Mouse (Mus musculus) lung, postnatal 0 days (tissue): Measurements from ENCODE around the gene Pou3f4. TPM values are rescaled to one million over a fixed set of nuclear protein-coding genes. Genes with fewer than 3 reads are reported as not detected.

ENCODE experiments used
- ATAC-seq: fragments of 200-750 bp; cut with Nextera tagmentation; 2 replicates; pipeline ENCODE4 v1.8.0; 2017; ENCODE audit warnings: moderate library complexity
- DNase-seq: peaks from one replicate; pipeline ENCODE4 v3.0.0-alpha.2; 2016; ENCODE audit warnings: low spot score
- H3K27ac ChIP-seq: fragments of 300-500 bp; sonication (generic); 2 replicates; pipeline ENCODE4 v1.5.1; 2014; ENCODE audit warnings: antibody characterized with exemption, mild to moderate bottlenecking, low read length, mixed read lengths
- H3K27me3 ChIP-seq: fragments of 300-500 bp; sonication (generic); replicated peaks from 2 replicates; pipeline ENCODE4 v1.6.1; 2014; ENCODE audit warnings: low read length, mixed read lengths; ENCODE audit not compliant: insufficient read depth
- H3K36me3 ChIP-seq: fragments of 300-500 bp; sonication (generic); 2 replicates; pipeline ENCODE4 v1.6.1; 2014; ENCODE audit warnings: low read length, mixed read lengths; ENCODE audit not compliant: insufficient read depth
- H3K4me1 ChIP-seq: fragments of 300-500 bp; sonication (generic); 2 replicates; pipeline ENCODE4 v1.6.1; 2014; ENCODE audit warnings: antibody characterized with exemption, low read depth, low read length, mixed read lengths; ENCODE audit not compliant: insufficient read depth
- H3K4me2 ChIP-seq: fragments of 300-500 bp; sonication (generic); replicated peaks from 2 replicates; pipeline ENCODE4 v1.6.1; 2014; ENCODE audit warnings: low read depth, mild to moderate bottlenecking, low read length, moderate library complexity, mixed read lengths
- H3K4me3 ChIP-seq: fragments of 300-500 bp; sonication (generic); 2 replicates; pipeline ENCODE4 v1.5.1; 2014; ENCODE audit warnings: low read depth, low read length
- H3K9ac ChIP-seq: fragments of 300-500 bp; sonication (generic); replicated peaks from 2 replicates; pipeline ENCODE4 v1.6.1; 2014; ENCODE audit warnings: low read depth, mild to moderate bottlenecking
- H3K9me3 ChIP-seq: fragments of 300-500 bp; sonication (generic); 2 replicates; pipeline ENCODE4 v1.6.1; 2016; ENCODE audit warnings: low read length, mixed read lengths
- CTCF ChIP-seq: IDR thresholded peaks from 2 replicates; pipeline ENCODE4 v1.5.1; 2016; ENCODE audit warnings: antibody characterized with exemption, mild to moderate bottlenecking
- EP300 ChIP-seq: IDR thresholded peaks from 2 replicates; pipeline ENCODE4 v1.6.1; 2016; ENCODE audit warnings: antibody characterized with exemption, mild to moderate bottlenecking, control low read depth
- WGBS: fragments of 180-500 bp; shearing (Covaris S2); extraction: QIAGEN DNeasy Blood & Tissue Kit; methylation state at CpG from one replicate; pipeline ENCODE4 v1.1.7; 2014; 5-methylcytosine and 5-hydroxymethylcytosine counted together
- polyA plus RNA-seq: library from polyadenylated mRNA; unstranded; fragments of >200 nt; fragmentation: Nextera tagmentation; extraction: Ambion mirVana; gene quantifications from 2 replicates; pipeline ENCODE4 v1.2.1, GENCODE M21; 2015

Pou3f4 gene
- polyA plus RNA-seq, 1 experiment from 2014 or later = not detected

DNA sequence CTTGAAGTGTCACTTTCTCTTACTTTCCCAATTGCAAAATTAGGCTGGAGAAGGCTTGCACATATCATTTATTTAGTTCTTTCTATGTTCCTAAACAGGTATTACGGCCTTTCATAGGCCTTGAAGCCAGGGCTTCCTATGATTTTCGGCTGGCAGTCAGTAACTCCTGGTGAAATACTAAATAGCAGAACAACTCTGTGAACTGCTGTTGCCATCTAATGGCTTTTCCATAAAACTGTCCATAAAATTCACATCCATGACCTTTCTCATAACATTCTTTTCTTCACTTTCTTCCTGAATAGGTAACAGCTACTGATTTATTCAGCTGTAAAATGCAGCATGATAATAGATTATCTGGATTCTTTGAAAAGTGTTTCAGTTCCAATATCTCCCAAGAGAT, 23.4 kb downstream of the Pou3f4 start:
- Histone ChIP-seq H3K27ac (no peak overlapping the region), H3K9ac (no peak overlapping the region), H3K9me3 (no peaks in the 10 kb centered on the region), H3K4me1 (no peaks in the 10 kb centered on the region), H3K27me3 (no peaks in the 10 kb centered on the region), H3K4me3 (no peak overlapping the region), H3K36me3 (no peaks in the 10 kb centered on the region), H3K4me2 (no peak overlapping the region)
- no peak for DNase-seq
- TF ChIP-seq CTCF (no peak), EP300 (no peak)
- 57% methylated on average over 2 of the region's 2 CpGs for WGBS
- no peak for ATAC-seq

DNA sequence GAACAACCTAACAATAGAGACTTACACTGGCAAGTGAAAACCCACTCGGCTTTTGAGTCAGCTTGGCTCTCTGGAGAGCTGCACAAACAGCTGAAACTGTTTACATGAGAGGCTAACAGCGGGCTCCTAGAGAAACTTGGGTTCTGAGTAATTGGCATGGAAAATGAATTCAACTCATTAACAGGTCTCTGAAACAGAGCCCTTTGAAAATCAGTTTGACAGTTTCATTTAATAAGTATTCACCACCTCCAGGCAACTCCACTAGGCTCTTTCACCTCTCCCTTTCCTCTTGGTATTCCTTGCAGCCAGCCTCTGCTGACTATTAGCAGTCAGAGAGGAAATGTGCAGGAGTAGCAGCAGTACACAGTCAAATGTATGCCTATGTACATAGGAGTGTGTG, 37.2 kb downstream of the Pou3f4 start:
- no peak for TF ChIP-seq EP300
- TF ChIP-seq CTCF = no peak
- no peaks in the 10 kb centered on the region for H3K4me1 ChIP-seq
- H3K27ac ChIP-seq = no peak overlapping the region
- H3K27me3 ChIP-seq = no peaks in the 10 kb centered on the region
- no peak for ATAC-seq
- H3K9me3 ChIP-seq = no peaks in the 10 kb centered on the region
- no peak overlapping the region for H3K4me2 ChIP-seq
- DNase-seq = no peak
- no peak overlapping the region for H3K4me3 ChIP-seq
- H3K36me3 ChIP-seq = no peaks in the 10 kb centered on the region
- no peak overlapping the region for H3K9ac ChIP-seq
- 53% methylated on average over 2 of the region's 2 CpGs for WGBS
